Mouse (Mus musculus): ENCODE results near the gene Ptprz1. TPM values are rescaled to one million over a fixed set of nuclear protein-coding genes. Genes with fewer than 3 reads are reported as not detected.

Gene Ptprz1
- polyA plus RNA-seq (2017; shearing (Covaris generic)): under 1 TPM in 1 of 2 experiments, not detected in 1; 0.91 TPM

DNA sequence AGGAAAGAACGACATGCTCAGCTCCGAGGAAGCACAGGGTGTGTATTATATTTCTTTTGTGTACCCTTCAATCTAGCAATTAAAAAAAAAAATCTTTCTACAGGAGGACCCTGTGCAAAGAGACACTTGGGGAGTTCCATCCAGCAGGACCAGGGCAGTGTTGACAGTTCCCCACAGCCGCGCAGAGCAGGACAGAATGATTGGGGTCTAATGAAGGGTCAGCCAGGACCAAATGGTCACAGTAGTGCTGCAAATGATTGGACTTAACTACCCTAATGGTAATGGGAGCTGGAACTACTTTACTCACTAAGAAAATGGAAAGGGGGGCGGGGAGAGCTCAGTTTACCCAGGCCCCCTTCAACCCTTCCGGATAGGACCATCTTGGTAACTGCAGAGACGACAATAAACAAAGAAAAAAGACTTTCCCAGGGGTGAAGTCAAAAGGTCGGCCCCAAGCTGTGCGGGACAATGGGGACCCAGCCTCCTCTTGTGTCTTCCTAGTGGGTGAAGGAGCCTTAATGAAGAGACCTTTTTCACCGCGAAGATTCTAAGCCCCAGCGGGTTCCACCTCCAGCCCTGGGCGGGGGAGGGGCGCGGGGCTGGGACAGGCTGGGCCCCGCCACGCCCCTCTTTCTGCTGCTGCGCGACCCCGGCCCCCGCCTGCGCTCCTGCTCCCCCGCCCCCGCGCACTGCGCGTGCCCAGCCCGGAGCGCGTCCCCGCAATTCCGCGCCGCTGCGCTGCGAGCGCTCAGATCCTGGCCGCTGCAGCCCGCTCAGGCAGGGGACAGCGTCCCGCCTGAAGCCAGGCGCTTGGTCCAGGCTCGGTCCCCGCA, at the start of gene Ptprz1:
Gene Ptprz1, plus strand, starts transcription at position 722 of the 833 bp plus-strand sequence.

Data from activated CD4-positive, CD25-positive, alpha-beta regulatory T cell (primary cell).